In genomic region chr11:116021328-116022220, GRCm38 (mm10) we compare ENCODE assay signal across 10 mouse cellular contexts. TPM values are rescaled to one million over a fixed set of nuclear protein-coding genes. Genes with fewer than 3 reads are reported as not detected.
DNase-seq lines count a peak whose midpoint lies in the region; ATAC-seq and TF ChIP-seq lines count a peak whose summit lies in the region.
"Had no signal": no experiment of that assay in that cellular context is flagged by ENCODE, and none has a peak within 500 bp of the region (broad histone marks: within the 10 kb centered on the region; RNA-seq: fewer than 3 reads in every experiment).

No protein-coding gene starts in this region.

- peak; percentile 25 for TF ChIP-seq EP300 in stomach, postnatal 0 days (optimal IDR thresholded peaks at IDR 0.05)

- peaks cover 21% of the 10 kb centered on the region for H3K36me3 ChIP-seq in liver, embryonic 13.5 days
- peaks cover 9% of the 10 kb centered on the region for H3K36me3 ChIP-seq in stomach, postnatal 0 days (ENCODE audit: control insufficient read depth, insufficient read depth, low read length)

- peak overlapping the region; percentile 100 for H3K4me3 ChIP-seq in liver, embryonic 13.5 days (replicated peaks)
- H3K4me3 ChIP-seq in stomach, postnatal 0 days (ENCODE audit: low read depth, low read length): peak overlapping the region; percentile 40

- H3K9ac ChIP-seq in liver, embryonic 13.5 days: peak overlapping the region; percentile 12; the same call in 1 of the 2 replicates
- no peak overlapping the region for H3K9ac ChIP-seq in stomach, postnatal 0 days (ENCODE audit: low read length)

- ATAC-seq in CD4-positive, CD25-positive, alpha-beta regulatory T cell, adult 4 months: no peak
- ATAC-seq in monocyte, adult 5-6 weeks (replicated peaks; ENCODE audit: insufficient number of reproducible peaks, low FRiP score, low TSS enrichment, poor library complexity, severe bottlenecking): no peak
- ATAC-seq in liver, embryonic 13.5 days (ENCODE audit: low read depth): no peak
- no peak for ATAC-seq in stomach, postnatal 0 days (ENCODE audit: low FRiP score, low TSS enrichment)

- WGBS in liver, embryonic 13.5 days (ENCODE audit: insufficient replicate concordance): 59% methylated on average over 6 of the region's 6 CpGs
- WGBS in stomach, postnatal 0 days: 50% methylated on average over 6 of the region's 6 CpGs

- H3K4me2 ChIP-seq in liver, embryonic 13.5 days: peak overlapping the region; percentile 2; the same call in 1 of the 2 replicates
- peak overlapping the region; percentile 25; the same call in 1 of the 2 replicates for H3K4me2 ChIP-seq in stomach, postnatal 0 days (replicated peaks; ENCODE audit: low read depth)

- no peaks in the 10 kb centered on the region for H3K9me3 ChIP-seq in liver, embryonic 13.5 days (replicated peaks)
- H3K9me3 ChIP-seq in stomach, postnatal 0 days (ENCODE audit: control insufficient read depth, low read length): no peaks in the 10 kb centered on the region

- peak; percentile 38 for DNase-seq in CD4-positive, CD25-positive, alpha-beta regulatory T cell, adult 2 months (ENCODE audit: low read depth, low spot score)
- DNase-seq in monocyte, adult 2 months (ENCODE audit: low read depth in 1 of 2, low spot score in 2 of 2): peak; percentile 22 to 28
- no peak for DNase-seq in liver, embryonic 13.5 days
- no peak for DNase-seq in stomach, postnatal 0 days (ENCODE audit: low spot score)
- DNase-seq in c-Kit-positive CD71-positive TER-119-positive erythroid progenitor cells, embryonic 14.5 days (ENCODE audit: low spot score): no peak
- no peak for DNase-seq in kidney, postnatal 10 days
- DNase-seq: cerebellum, adult 11 months; layer of hippocampus, adult 9-11 months had no signal

- no peak for TF ChIP-seq CTCF in stomach, postnatal 0 days (IDR thresholded peaks at IDR 0.05; ENCODE audit: low read depth)

- no peaks in the 10 kb centered on the region for H3K27me3 ChIP-seq in liver, embryonic 13.5 days
- H3K27me3 ChIP-seq in stomach, postnatal 0 days (ENCODE audit: control insufficient read depth, insufficient read depth, low read length): no peaks in the 10 kb centered on the region

- peaks cover 12% of the 10 kb centered on the region for H3K4me1 ChIP-seq in liver, embryonic 13.5 days (replicated peaks)
- no peaks in the 10 kb centered on the region for H3K4me1 ChIP-seq in stomach, postnatal 0 days (replicated peaks; ENCODE audit: control insufficient read depth, insufficient read depth)

- H3K27ac ChIP-seq in liver, embryonic 13.5 days: peak overlapping the region; percentile 19; the same call in 1 of the 2 replicates
- H3K27ac ChIP-seq in stomach, postnatal 0 days (replicated peaks): 0 out of 2 replicates have a peak overlapping the region, but pooled peaks have one; percentile 5

RNA-seq across cellular contexts. Expression of gene H3f3b, which starts 6.2 kb away (rescaled TPM):
- polyA plus RNA-seq in CD4-positive, CD25-positive, alpha-beta regulatory T cell, adult 4 months (2017; shearing (Covaris generic)): 1,000 to 10,000 TPM; 1,562 to 1,754 TPM
- total RNA-seq in monocyte, adult 5-6 weeks (2017): 1,370 to 2,118 TPM (median 2,068 TPM) in 3 replicates
- polyA plus RNA-seq in liver, embryonic 13.5 days (2015; fragmentation: Nextera tagmentation; extraction: Ambion mirVana): 785 and 880 TPM in 2 replicates
- 1,343 and 1,357 TPM in 2 replicates for polyA plus RNA-seq in stomach, postnatal 0 days (2015; fragmentation: Nextera tagmentation; extraction: Ambion mirVana)

RNA-seq across cellular contexts. Expression of gene Unk, which starts 8.5 kb away (rescaled TPM):
- polyA plus RNA-seq in CD4-positive, CD25-positive, alpha-beta regulatory T cell, adult 4 months (2017; shearing (Covaris generic)): 10 to 100 TPM; 10.4 to 16.1 TPM
- total RNA-seq in monocyte, adult 5-6 weeks (2017): 8.3 to 18.3 TPM (median 11.6 TPM) in 3 replicates
- polyA plus RNA-seq in liver, embryonic 13.5 days (2015; fragmentation: Nextera tagmentation; extraction: Ambion mirVana): 9.8 and 10.7 TPM in 2 replicates
- polyA plus RNA-seq in stomach, postnatal 0 days (2015; fragmentation: Nextera tagmentation; extraction: Ambion mirVana): 8.3 and 9.1 TPM in 2 replicates

RNA-seq across cellular contexts. Expression of gene Galk1, which starts 9.1 kb away (rescaled TPM):
- 10 to 100 TPM; 13.1 to 18.4 TPM for polyA plus RNA-seq in CD4-positive, CD25-positive, alpha-beta regulatory T cell, adult 4 months (2017; shearing (Covaris generic))
- total RNA-seq in monocyte, adult 5-6 weeks (2017): 3.6 to 6.4 TPM (median 5.8 TPM) in 3 replicates
- 164 and 165 TPM in 2 replicates for polyA plus RNA-seq in liver, embryonic 13.5 days (2015; fragmentation: Nextera tagmentation; extraction: Ambion mirVana)
- 119 and 126 TPM in 2 replicates for polyA plus RNA-seq in stomach, postnatal 0 days (2015; fragmentation: Nextera tagmentation; extraction: Ambion mirVana)

RNA-seq across cellular contexts. Expression of gene Itgb4, which starts 47.1 kb away (rescaled TPM):
- not detected for polyA plus RNA-seq in CD4-positive, CD25-positive, alpha-beta regulatory T cell, adult 4 months (2017; shearing (Covaris generic))
- total RNA-seq in monocyte, adult 5-6 weeks (2017): not detected in 3 replicates
- polyA plus RNA-seq in liver, embryonic 13.5 days (2015; fragmentation: Nextera tagmentation; extraction: Ambion mirVana): 0.23 and 0.25 TPM in 2 replicates
- 12.7 and 14.6 TPM in 2 replicates for polyA plus RNA-seq in stomach, postnatal 0 days (2015; fragmentation: Nextera tagmentation; extraction: Ambion mirVana)

RNA-seq across cellular contexts. Expression of gene Unc13d, which starts 56.2 kb away (rescaled TPM):
- polyA plus RNA-seq in CD4-positive, CD25-positive, alpha-beta regulatory T cell, adult 4 months (2017; shearing (Covaris generic)): 100 to 1,000 TPM in 1 of 2 experiments, 10 to 100 TPM in 1; 73.8 to 138 TPM
- total RNA-seq in monocyte, adult 5-6 weeks (2017): 27.7 to 53.1 TPM (median 29.1 TPM) in 3 replicates
- polyA plus RNA-seq in liver, embryonic 13.5 days (2015; fragmentation: Nextera tagmentation; extraction: Ambion mirVana): 31.6 and 32.7 TPM in 2 replicates
- polyA plus RNA-seq in stomach, postnatal 0 days (2015; fragmentation: Nextera tagmentation; extraction: Ambion mirVana): 2.3 and 2.8 TPM in 2 replicates

Comparison
In these comparisons a context has a peak if more than half of its experiments do, and no peak if none do; other contexts are left out.
1. DNase-seq: peak in CD4-positive, CD25-positive, alpha-beta regulatory T cell, adult 2 months (single experiment) and monocyte, adult 2 months (2 of 2); none in liver, embryonic 13.5 days (single experiment), stomach, postnatal 0 days (single experiment), c-Kit-positive CD71-positive TER-119-positive erythroid progenitor cells, embryonic 14.5 days (single experiment) and kidney, postnatal 10 days (single experiment).